Mouse (Mus musculus): ENCODE measurements at regions not wholly inside any gene's neighbourhood (a gene's known extent, or its start where the extent isn't known, plus 50 kb on each side); places are given as distances from the start of the nearest gene placed in this dataset.

- ATAC-seq (ENCODE audit: extremely low read depth, insufficient number of reproducible peaks, low FRiP score, poor library complexity, severe bottlenecking): no peak
- no peaks in the 10 kb centered on the region for H3K36me3 ChIP-seq (replicated peaks)
- H3K27me3 ChIP-seq (ENCODE audit: insufficient read depth, low read length): no peaks in the 10 kb centered on the region
- peaks cover 8% of the 10 kb centered on the region for H3K9me3 ChIP-seq (replicated peaks)
- no peak for TF ChIP-seq TAL1 (conservative IDR thresholded peaks at IDR 0.05; ENCODE audit: low read depth, low read length)
- TF ChIP-seq POLR2AphosphoS5 (IDR thresholded peaks at IDR 0.05; ENCODE audit: insufficient replicate concordance, low read depth, low read length): no peak
- TF ChIP-seq GATA1 (IDR thresholded peaks at IDR 0.05; ENCODE audit: borderline replicate concordance, low read length): no peak
- no peak for TF ChIP-seq GATA2 (IDR thresholded peaks at IDR 0.05; ENCODE audit: borderline replicate concordance, low read depth, low read length)
- no peak for TF ChIP-seq CTCF (IDR thresholded peaks at IDR 0.05; ENCODE audit: low read depth, low read length)
- no peak overlapping the region for H3K4me3 ChIP-seq (ENCODE audit: low read depth, low read length)
- no peaks in the 10 kb centered on the region for H3K4me1 ChIP-seq (ENCODE audit: insufficient read depth, low read depth, low read length)
- no peak for DNase-seq (ENCODE audit: low spot score)
These were observed 300.0 kb downstream of the Plk2 start for GRCm38 (mm10) chr13:110694876-110695275.

- TF ChIP-seq TAL1 (conservative IDR thresholded peaks at IDR 0.05; ENCODE audit: low read depth, low read length): no peak
- no peak for TF ChIP-seq GATA1 (IDR thresholded peaks at IDR 0.05; ENCODE audit: borderline replicate concordance, low read length)
- no peak for TF ChIP-seq GATA2 (IDR thresholded peaks at IDR 0.05; ENCODE audit: borderline replicate concordance, low read depth, low read length)
- no peak for TF ChIP-seq POLR2AphosphoS5 (IDR thresholded peaks at IDR 0.05; ENCODE audit: insufficient replicate concordance, low read depth, low read length)
- no peak for TF ChIP-seq CTCF (IDR thresholded peaks at IDR 0.05; ENCODE audit: low read depth, low read length)
- H3K36me3 ChIP-seq (replicated peaks): no peaks in the 10 kb centered on the region
These were observed 301.7 kb downstream of the Plk2 start for GRCm38 (mm10) chr13:110696549-110696948.

GRCm38 (mm10) chr13:110704261-110704660 is 309.4 kb downstream of the Plk2 start:
- Histone ChIP-seq H3K4me1 (ENCODE audit: insufficient read depth, low read depth, low read length) (no peaks in the 10 kb centered on the region), H3K36me3 (replicated peaks) (no peaks in the 10 kb centered on the region), H3K9me3 (replicated peaks) (peaks cover 6% of the 10 kb centered on the region; the same call in 1 of the 2 replicates), H3K27me3 (ENCODE audit: insufficient read depth, low read length) (no peaks in the 10 kb centered on the region), H3K4me3 (ENCODE audit: low read depth, low read length) (no peak overlapping the region)
- no peak for TF ChIP-seq GATA1 (IDR thresholded peaks at IDR 0.05; ENCODE audit: borderline replicate concordance, low read length)
- no peak for TF ChIP-seq CTCF (IDR thresholded peaks at IDR 0.05; ENCODE audit: low read depth, low read length)
- no peak for TF ChIP-seq GATA2 (IDR thresholded peaks at IDR 0.05; ENCODE audit: borderline replicate concordance, low read depth, low read length)
- TF ChIP-seq POLR2AphosphoS5 (IDR thresholded peaks at IDR 0.05; ENCODE audit: insufficient replicate concordance, low read depth, low read length): no peak
- TF ChIP-seq TAL1 (conservative IDR thresholded peaks at IDR 0.05; ENCODE audit: low read depth, low read length): no peak
- ATAC-seq (ENCODE audit: extremely low read depth, insufficient number of reproducible peaks, low FRiP score, poor library complexity, severe bottlenecking) (no peak), DNase-seq (ENCODE audit: low spot score) (no peak)

More at GRCm38 (mm10) chr13:110696549-110696948, 301.7 kb downstream of the Plk2 start:
- Histone ChIP-seq H3K9me3 (replicated peaks) (peaks cover 8% of the 10 kb centered on the region), H3K27me3 (ENCODE audit: insufficient read depth, low read length) (no peaks in the 10 kb centered on the region), H3K4me3 (ENCODE audit: low read depth, low read length) (no peak overlapping the region), H3K4me1 (ENCODE audit: insufficient read depth, low read depth, low read length) (no peaks in the 10 kb centered on the region)
- ATAC-seq (ENCODE audit: extremely low read depth, insufficient number of reproducible peaks, low FRiP score, poor library complexity, severe bottlenecking) (no peak), DNase-seq (ENCODE audit: low spot score) (no peak)

GRCm38 (mm10) chr13:110710847-110711246 is 316.0 kb downstream of the Plk2 start:
- no peak for TF ChIP-seq TAL1 (conservative IDR thresholded peaks at IDR 0.05; ENCODE audit: low read depth, low read length)
- no peak for TF ChIP-seq POLR2AphosphoS5 (IDR thresholded peaks at IDR 0.05; ENCODE audit: insufficient replicate concordance, low read depth, low read length)
- TF ChIP-seq CTCF (IDR thresholded peaks at IDR 0.05; ENCODE audit: low read depth, low read length): no peak
- no peak for TF ChIP-seq GATA1 (IDR thresholded peaks at IDR 0.05; ENCODE audit: borderline replicate concordance, low read length)
- no peak for TF ChIP-seq GATA2 (IDR thresholded peaks at IDR 0.05; ENCODE audit: borderline replicate concordance, low read depth, low read length)
- H3K36me3 ChIP-seq (replicated peaks): no peaks in the 10 kb centered on the region
- DNase-seq (ENCODE audit: low spot score) (no peak), ATAC-seq (ENCODE audit: extremely low read depth, insufficient number of reproducible peaks, low FRiP score, poor library complexity, severe bottlenecking) (no peak)
- no peak overlapping the region for H3K4me3 ChIP-seq (ENCODE audit: low read depth, low read length)
- H3K4me1 ChIP-seq (ENCODE audit: insufficient read depth, low read depth, low read length): no peaks in the 10 kb centered on the region
- no peaks in the 10 kb centered on the region for H3K27me3 ChIP-seq (ENCODE audit: insufficient read depth, low read length)
- H3K9me3 ChIP-seq (replicated peaks): peaks cover 9% of the 10 kb centered on the region

- TF ChIP-seq CTCF (IDR thresholded peaks at IDR 0.05; ENCODE audit: low read depth, low read length): no peak
- no peak for TF ChIP-seq POLR2AphosphoS5 (IDR thresholded peaks at IDR 0.05; ENCODE audit: insufficient replicate concordance, low read depth, low read length)
- no peak for TF ChIP-seq TAL1 (conservative IDR thresholded peaks at IDR 0.05; ENCODE audit: low read depth, low read length)
- no peak for TF ChIP-seq GATA1 (IDR thresholded peaks at IDR 0.05; ENCODE audit: borderline replicate concordance, low read length)
- no peak for TF ChIP-seq GATA2 (IDR thresholded peaks at IDR 0.05; ENCODE audit: borderline replicate concordance, low read depth, low read length)
- no peak for DNase-seq (ENCODE audit: low spot score)
- H3K4me1 ChIP-seq (ENCODE audit: insufficient read depth, low read depth, low read length): no peaks in the 10 kb centered on the region
- no peaks in the 10 kb centered on the region for H3K27me3 ChIP-seq (ENCODE audit: insufficient read depth, low read length)
- peaks cover 5% of the 10 kb centered on the region for H3K9me3 ChIP-seq (replicated peaks)
- ATAC-seq (ENCODE audit: extremely low read depth, insufficient number of reproducible peaks, low FRiP score, poor library complexity, severe bottlenecking): no peak
- H3K36me3 ChIP-seq (replicated peaks): no peaks in the 10 kb centered on the region
- no peak overlapping the region for H3K4me3 ChIP-seq (ENCODE audit: low read depth, low read length)
These were observed 317.7 kb downstream of the Plk2 start for GRCm38 (mm10) chr13:110712527-110712926.

- H3K27me3 ChIP-seq (ENCODE audit: insufficient read depth, low read length): no peaks in the 10 kb centered on the region
- ATAC-seq (ENCODE audit: extremely low read depth, insufficient number of reproducible peaks, low FRiP score, poor library complexity, severe bottlenecking) (no peak), DNase-seq (ENCODE audit: low spot score) (no peak)
- no peaks in the 10 kb centered on the region for H3K4me1 ChIP-seq (ENCODE audit: insufficient read depth, low read depth, low read length)
- peaks cover 11% of the 10 kb centered on the region for H3K9me3 ChIP-seq (replicated peaks)
- H3K4me3 ChIP-seq (ENCODE audit: low read depth, low read length): no peak overlapping the region
- no peak for TF ChIP-seq GATA2 (IDR thresholded peaks at IDR 0.05; ENCODE audit: borderline replicate concordance, low read depth, low read length)
- TF ChIP-seq POLR2AphosphoS5 (IDR thresholded peaks at IDR 0.05; ENCODE audit: insufficient replicate concordance, low read depth, low read length): no peak
- no peak for TF ChIP-seq TAL1 (conservative IDR thresholded peaks at IDR 0.05; ENCODE audit: low read depth, low read length)
- no peak for TF ChIP-seq GATA1 (IDR thresholded peaks at IDR 0.05; ENCODE audit: borderline replicate concordance, low read length)
- TF ChIP-seq CTCF (IDR thresholded peaks at IDR 0.05; ENCODE audit: low read depth, low read length): no peak
- no peaks in the 10 kb centered on the region for H3K36me3 ChIP-seq (replicated peaks)
These were observed 327.3 kb downstream of the Plk2 start for GRCm38 (mm10) chr13:110722170-110722569.

Data from G1E (cell line).